Mouse (Mus musculus) spleen, adult 2 months (tissue): ENCODE measurements at regions not wholly inside any gene's neighbourhood (a gene's known extent, or its start where the extent isn't known, plus 50 kb on each side); places are given as distances from the start of the nearest gene placed in this dataset.

Source experiments
- CTCF ChIP-seq: fragments of 200-500 bp; IDR thresholded peaks from 2 replicates; pipeline ENCODE4 v1.5.1; 2011; ENCODE audit warnings: mild to moderate bottlenecking, inconsistent platforms; ENCODE audit not compliant: insufficient read depth, insufficient read length, insufficient replicate concordance; ENCODE audit errors: extremely low read depth
- POLR2A ChIP-seq: fragments of 200-500 bp; IDR thresholded peaks from 2 replicates; pipeline ENCODE4 v1.6.1; 2011; ENCODE audit warnings: low read depth, low read length, inconsistent platforms

- no peak for TF ChIP-seq CTCF
- no peak for TF ChIP-seq POLR2A
Measured at GRCm38 (mm10) chr8:109407913-109408312, 85.9 kb upstream of the Pmfbp1 start.
